Mouse (Mus musculus): Measurements from ENCODE around the gene Zfp648.

GRCm38 (mm10) chr1:154200955-154201722 is at the start of gene Zfp648:
- no peak for TF ChIP-seq POLR2A (IDR thresholded peaks at IDR 0.05; ENCODE audit: insufficient read length, low read depth)
- TF ChIP-seq USF1 (IDR thresholded peaks at IDR 0.05; ENCODE audit: low read depth), result no peak

Data from myocyte (in vitro differentiated cells).